Mouse (Mus musculus) retina, embryonic 14.5 days (tissue): ENCODE measurements at regions not wholly inside any gene's neighbourhood (a gene's known extent, or its start where the extent isn't known, plus 50 kb on each side); places are given as distances from the start of the nearest gene placed in this dataset.
A peak's percentile ranks its signal among the peaks of the same experiment; 100 is the strongest.
"Not testable (repeated sequence)": the region's sequence is repeated elsewhere in the genome, so short reads cannot be mapped to it uniquely, and the experiment has no call there.

Source experiments
- DNase-seq: peaks from one replicate; pipeline ENCODE4 v3.0.0-alpha.2; 2015; ENCODE audit warnings: low spot score

DNA sequence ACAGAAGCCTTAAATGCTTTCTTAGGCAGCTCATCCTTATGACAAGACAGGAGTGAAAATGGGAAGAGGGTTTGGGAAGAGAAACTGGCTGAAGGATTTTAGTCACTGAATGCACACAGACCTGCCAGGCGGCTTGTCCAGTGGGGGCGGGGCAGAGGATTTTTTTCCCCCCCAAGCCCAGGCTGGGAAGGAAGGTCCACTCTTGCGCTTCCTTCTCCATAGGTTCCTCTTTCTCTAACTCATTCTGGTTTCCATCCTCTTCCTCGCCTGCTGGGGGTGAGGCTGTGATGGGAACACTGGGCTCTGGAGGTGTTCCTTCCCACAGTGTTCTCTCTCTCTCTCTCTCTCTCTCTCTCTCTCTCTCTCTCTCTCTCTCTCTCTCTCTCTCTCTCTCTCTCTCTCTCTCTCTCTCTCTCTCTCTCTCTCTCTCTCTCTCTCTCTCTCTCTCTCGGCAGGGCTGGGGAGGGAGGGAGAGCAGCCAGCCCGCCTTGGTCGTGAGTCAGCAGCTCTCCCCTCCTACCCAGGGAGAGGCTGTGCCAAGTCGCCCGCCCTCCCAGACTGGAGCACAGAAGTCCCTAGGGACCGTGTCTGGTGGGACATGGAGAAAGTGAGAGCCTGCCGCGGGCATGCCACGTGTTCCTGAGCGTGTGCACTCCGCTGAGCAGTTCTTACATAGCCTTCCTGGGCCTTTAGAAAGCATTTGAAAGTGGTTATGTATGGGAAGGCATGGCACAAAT is 150.0 kb downstream of the Kcnrg start:
- DNase-seq: peak; percentile 38

DNA sequence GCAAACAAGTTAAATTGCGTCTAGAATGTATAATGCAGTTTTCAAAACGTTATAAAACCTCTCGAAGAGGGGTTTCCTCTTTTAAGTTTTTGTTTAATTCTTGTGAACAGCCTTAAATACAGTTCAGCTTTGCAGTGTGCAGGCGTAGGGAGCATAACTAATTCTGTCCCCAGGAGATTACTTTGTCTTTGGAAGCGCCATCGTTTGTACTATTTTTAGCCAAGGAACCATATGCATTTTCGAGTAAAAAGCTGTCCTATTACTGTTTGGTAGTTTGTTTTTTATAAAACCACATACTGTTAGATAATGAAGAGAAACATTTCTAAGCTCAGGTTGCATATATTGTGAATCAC is 150.5 kb downstream of the Kcnrg start:
- no peak for DNase-seq

- DNase-seq: no peak
Observed at GRCm38 (mm10) chr14:61758586-61758985, 151.3 kb downstream of the Kcnrg start.

DNA sequence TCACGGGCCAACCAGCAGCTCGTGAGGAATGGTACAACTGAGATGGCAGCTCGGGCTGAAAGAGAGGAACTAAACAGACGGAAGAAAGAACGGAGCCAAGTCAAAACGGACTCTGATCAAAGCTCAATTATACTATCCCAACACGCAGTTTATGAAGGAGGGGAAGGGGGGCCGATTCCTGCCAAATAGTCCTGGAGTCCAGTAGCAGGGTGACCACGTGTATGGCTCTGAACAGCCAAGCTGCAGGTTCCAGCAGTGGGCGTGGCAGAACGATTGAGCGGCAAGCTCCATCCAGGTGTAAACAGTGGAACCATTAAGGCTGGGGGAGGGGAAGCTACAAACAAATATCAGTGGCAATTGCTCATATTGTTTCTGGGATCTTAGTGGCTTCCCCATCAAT is 152.9 kb downstream of the Kcnrg start:
- not testable (repeated sequence) for DNase-seq

DNA sequence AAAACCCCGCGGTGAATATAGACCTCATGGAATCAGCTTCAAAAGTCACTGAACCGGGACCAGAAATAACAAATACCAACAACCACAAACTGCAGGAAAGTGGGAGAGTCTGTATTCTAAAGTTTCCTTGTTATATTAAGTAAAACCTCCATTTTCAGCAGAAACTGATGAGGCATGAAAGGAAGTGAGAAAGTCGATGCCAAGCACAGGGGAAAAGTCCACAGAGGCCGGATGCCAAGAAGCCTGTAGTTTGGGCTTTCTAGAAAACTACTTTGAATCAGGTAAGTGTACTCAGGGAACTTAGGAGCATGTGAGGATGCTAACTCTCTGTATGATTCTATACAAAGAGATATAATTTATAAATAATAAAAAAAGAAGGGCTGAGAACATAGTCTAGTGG is 154.8 kb downstream of the Kcnrg start:
- no peak for DNase-seq

DNA sequence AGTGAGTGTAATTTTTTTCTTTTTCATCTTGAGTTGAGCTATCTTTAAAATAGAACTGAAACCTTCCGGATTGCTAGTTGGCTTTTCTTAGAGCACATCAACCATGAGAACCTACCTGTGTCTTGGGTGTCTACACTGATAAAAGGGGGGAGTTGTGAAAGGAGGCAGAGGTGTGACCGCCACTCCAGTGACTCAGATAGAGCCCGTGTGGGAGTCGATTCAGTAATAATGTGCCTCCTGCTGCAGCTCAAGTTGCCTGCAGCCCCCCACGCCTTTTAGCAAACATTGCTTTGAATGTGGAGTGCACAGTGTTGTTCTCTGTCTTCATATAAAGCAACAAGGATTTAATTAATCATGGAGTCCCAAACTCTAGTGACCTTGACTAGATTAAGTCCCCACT is 162.6 kb downstream of the Kcnrg start:
- DNase-seq: no peak

DNA sequence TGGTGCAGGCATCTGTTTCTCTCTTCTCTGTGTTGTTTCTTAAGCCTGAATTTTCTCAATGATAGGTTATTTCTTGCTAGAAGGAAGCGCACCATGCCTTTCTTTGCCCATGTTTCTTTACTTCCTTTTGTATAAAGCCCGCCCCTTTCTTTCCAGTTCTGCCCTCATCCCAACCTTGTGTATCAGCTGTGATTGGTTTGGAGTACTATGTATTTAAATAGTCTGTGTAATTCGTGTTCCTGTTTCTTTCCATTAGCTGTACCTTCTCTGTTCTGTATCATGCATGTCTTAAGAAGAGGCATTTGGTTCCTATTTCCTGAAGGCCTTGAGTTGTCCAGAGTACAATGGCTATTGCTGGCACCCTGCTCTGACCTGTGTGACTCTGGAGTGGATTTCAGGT is 166.9 kb downstream of the Kcnrg start:
- no peak for DNase-seq

DNA sequence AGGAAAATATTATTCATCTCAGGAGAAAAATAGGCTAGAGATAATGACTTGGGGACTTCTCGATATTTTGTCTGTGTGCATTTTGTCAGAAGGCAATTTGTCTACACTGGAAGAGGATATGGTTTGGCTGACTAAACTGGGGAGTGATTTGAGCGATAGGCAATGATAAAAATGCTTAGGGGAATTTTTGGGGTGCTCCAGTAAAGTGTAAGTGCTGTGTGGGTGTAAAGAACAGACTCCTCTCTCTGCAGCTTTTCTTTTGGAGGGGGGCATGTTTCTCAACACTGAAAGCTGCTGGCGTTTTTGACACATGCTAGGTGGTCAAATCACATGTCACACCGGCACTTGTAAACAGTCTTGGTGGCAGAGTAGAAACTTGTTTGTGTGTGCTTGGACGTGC is 171.4 kb downstream of the Kcnrg start:
- no peak for DNase-seq

DNA sequence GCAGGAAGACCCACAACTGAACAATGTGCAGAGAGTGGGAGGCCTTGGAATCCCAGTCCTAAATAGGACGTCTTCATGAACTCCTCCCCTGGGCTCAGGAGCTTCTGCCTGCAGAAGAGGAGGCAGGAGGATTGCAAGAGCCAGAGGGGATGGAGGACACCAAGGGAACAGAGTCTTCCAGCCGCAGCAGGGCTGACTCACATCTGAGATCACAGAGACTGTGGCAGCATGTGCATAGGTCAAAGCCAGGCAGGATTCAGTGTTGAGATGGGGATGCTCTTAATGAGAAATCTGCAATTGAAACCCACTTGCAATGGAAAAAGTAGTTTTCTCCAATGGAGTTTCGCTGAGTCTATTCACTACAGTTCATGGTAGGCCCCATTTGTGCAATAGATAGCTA is 175.9 kb downstream of the Kcnrg start:
- DNase-seq: no peak

DNA sequence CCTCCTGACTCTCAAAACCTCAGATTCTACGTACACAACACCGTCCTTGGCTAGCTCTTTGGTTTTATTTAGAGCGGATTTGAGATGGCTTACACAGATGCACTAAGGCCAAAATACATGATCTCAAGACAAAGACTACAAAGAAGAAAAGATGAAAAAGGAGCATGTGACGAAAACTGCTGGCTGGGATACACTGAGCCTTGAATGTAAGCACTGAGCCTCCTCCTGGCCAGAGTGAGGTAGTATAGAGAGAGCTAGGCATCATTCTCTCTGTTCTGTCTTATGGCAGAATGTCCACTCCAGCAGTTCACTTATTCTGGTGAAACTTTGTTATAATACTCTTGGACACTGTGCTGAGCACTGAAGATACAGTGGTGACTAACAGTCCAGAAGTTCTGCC is 177.4 kb downstream of the Kcnrg start:
- no peak for DNase-seq

DNA sequence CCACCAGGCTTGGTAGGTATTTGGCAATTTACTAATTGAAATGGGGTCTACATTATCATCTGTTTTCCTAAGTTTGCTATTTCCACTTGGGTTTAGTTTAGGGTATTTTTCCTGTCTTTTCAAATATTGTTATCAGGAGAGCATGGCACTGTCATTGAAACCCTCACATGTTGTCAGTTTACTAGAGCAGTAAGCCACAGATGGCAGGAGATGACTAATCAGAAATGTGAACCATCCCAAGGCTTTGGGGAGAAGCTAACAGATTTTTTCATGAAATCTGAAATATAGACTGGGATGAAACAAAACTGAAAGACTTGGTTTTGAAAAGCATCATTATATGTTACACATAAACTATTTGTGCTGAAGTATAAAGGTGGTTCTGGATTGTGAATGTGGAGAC is 178.8 kb downstream of the Kcnrg start:
- DNase-seq: no peak

DNA sequence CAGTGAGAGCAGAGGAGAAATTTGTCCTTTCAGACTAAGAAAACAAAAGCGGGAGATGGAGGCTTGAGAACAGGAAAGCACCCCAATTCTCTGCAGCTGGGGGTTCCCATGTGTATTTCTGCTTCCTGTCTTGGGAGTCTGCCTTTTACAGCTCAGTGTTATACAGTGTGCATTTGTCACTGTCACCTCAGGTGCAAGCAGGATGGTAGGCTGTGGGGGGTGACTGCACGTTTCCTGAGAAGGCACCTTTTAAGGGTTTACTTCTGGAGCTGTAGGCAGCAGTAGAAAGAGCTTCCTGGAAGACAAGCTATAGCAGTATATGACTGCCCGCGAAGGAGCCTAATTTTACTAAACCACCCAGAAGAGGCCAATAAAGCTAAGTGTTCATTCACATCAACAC is 180.5 kb downstream of the Kcnrg start:
- DNase-seq: no peak

DNA sequence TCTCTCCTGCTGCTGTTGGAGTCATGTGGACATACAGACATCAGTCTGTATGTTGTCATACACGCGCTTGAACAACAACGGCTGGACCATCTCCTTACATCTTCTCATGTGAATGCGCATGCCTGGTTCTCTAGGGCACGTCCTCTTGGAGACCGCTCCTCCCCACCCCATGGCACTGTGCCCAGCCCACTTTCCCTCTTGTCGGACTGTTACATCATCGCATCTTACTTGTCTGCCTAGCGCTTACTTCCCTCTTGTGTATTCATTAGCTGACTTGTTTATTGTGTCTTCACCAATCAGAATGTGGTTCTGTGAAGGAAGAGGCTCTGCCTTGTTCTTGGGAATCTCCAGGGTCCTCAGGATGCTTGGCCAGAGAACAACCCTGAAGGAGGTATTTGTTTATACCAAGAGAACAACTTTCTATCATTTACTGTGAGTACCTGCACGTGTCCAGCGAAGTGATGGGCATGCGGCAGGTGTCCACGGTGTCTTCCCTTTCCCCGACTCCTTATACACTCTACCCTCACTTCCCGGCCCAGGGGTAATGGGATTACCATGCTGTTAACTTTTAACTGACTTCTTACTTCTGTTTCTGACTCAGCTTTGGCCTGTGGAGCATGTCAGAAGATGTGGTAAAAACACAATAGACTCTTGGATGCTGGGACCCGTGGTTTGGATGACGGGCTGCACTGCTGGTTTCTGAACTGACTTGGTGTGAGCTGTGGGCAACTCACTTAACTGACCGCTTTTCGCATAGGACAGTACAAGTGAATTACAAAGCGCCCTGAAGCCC is 181.9 kb downstream of the Kcnrg start:
- DNase-seq: no peak

DNA sequence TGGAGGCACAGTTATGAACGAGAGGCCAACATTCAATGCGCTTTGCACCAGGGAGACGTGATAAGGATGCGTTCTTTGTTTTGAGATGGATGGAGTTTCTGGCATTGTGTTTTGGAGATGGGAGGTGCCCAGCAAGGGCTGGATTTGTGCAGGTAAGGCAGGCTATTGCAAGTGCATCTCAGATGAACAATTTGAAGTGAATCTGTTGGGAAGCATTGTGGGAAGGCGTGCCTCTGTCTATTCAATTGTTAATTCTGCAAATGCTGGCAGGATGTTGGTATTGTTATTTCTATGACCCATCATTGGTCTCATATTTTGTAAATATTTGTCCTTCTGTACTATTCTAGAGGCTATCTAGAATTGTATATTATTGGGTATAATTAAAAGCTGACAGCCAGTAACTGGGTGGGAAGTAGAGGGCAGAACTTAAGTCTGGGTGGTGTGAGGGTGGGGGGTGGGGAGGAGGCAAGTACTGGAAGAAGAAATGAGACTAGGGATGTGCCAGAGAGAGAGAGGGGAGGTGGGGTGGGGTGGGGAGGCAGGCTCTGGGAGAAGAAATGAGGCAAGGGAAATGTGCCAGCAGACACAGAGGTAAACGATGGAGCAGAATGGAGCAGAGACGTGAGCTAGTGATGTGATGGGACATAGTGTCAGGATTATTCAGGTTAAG is 188.9 kb downstream of the Kcnrg start:
- no peak for DNase-seq

DNA sequence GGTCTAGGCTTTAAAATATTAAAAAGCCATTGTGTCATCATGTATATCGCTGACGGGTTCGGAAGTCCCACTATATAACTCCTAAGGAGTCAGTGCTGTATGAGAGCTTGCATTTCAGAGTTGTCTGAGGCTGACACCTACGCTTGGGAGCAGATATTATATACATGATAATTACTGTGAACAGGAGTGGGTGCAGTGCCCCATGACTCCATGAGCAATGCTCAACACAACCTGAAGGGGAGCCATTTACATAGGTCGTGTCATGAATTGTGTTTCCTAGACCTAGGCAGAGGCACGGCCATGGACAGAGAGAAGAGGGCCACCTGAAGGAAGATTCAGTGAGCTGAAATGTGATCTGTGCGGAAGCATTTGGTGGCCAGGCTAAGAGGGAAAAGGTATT is 189.4 kb downstream of the Kcnrg start:
- no peak for DNase-seq

DNA sequence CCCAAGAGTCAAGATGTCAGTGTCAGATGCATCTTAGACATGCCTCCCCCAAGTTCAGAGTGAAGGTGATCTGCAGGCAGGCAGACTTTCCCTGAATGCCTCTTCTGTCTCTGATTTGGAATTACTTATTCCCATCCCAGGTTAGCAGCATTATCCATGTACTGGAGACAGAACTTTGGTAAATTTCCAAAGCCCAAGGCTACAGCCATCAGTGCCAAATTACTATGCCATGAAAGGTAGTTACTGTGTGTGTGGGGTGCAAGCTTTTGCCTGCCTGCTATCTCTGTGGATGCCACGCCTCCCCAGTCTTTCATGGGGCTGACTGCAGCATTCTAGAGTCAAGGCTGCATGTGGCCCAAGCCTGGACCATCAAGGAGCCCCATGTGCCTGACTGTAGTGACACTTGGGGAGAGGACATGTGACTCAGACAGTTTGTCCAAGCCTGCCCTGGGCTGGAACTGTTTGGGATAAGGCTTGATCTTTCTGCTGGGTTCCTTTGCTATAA is 196.2 kb downstream of the Kcnrg start:
- DNase-seq: no peak

DNA sequence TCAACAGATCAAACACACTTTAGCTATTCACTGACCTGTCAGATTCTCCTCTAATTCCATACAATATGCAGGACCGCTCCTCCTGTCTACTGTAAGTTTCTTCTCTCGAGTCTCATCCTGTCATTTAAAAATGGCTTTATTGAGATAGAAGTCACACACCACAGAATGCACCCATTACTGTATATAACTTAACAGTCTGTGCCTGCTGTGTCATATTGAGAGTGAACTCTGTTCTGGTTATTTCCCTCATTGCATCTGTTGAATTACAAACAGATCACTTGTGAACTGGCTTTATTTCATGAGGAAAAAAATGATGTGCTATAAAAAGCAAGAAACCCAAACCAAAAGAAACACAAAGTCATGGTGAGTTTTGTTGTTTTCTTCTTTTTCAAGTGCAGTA is 198.2 kb downstream of the Kcnrg start:
- DNase-seq: no peak

DNA sequence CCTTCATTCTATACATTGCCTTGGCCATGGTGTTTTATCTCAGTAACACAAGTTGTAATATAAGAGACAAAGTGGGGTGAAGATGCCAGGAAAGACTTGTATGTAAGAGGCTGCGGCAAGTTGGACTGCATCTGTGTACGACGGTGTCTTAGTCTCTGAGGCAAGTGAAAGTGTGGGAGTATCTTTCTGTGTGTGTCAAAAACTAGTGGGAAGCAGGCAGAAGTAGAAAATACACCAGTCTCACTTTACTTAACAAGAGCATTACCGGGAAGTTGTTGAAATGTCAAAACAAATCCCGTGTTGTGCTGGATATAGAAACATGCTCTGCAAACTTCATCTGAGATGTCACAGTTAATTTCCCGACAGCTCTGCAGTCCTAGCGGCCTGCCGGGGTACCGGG is 200.9 kb downstream of the Kcnrg start:
- no peak for DNase-seq

GRCm38 (mm10) chr14:61809716-61810437 is 202.6 kb downstream of the Kcnrg start:
- no peak for DNase-seq

DNA sequence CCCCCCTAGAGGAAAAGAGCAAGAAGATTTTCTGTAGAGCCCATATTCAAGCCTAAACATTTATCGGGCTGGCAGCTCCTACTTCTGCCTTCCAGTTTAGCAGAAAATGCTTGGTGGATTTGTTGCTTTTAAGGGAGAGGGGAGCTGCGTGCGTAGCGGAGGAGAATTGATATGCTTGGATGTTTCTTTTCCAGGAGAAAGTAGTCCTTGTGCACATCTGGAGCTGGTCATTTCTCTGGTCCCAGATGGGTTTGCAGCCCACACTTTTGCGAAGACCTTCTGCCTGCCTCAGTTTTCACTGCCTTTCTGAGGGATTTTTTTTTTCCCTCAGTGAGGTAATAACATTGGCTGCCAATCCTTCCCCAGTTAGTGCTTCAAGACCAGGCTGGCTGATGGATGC is 203.6 kb downstream of the Kcnrg start:
- DNase-seq: no peak

GRCm38 (mm10) chr14:61817711-61818110 is 210.5 kb downstream of the Kcnrg start:
- DNase-seq: no peak

- no peak for DNase-seq
Observed at GRCm38 (mm10) chr14:61818365-61818764, 211.1 kb downstream of the Kcnrg start.
